9 mouse cellular contexts compared by ENCODE assay signal in the genomic region with DNA sequence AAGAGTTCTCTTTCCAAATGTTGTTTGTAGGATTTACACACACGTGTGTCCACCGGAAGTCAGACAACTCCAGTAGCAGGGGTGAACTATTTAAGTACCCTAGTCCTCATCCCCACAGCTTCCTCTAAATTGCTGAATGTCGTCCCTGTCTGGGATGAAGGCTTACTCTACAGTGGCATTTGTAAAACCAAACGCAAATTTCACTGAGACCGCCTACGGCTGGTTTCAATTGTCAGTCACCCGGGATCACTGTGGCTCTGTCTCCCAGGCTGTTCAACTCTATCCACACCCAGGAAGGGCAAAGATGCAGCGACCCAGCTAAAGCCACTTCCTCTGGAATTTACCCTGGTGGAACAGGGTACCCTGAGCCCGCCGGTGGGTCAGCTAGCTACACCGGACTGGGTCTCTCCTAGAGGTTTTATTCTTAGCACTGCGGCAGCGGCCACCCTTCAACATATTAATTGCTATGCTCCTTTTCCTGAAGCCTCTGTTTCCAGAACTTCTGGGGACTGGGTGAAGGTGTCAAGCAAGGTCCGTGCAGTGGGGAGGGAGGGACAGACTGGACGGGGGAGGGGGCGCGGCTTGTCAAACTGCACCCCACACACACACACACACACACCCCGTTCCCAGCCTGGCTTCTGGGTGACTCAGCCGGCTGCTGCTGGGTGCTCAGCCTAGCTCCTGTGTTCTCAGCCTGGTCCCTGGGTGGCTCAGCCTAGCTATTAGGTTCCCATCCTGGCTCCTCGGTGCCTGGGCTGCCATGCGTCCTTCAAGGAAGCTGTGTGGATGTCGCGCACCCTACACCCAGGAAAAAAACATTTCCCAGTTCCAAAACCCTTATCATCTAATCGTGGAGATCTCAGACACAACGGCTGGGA. TPM values are rescaled to one million over a fixed set of nuclear protein-coding genes. Genes with fewer than 3 reads are reported as not detected.
DNase-seq lines count a peak whose midpoint lies in the region; ATAC-seq and TF ChIP-seq lines count a peak whose summit lies in the region.
"Had no signal": no experiment of that assay in that cellular context is flagged by ENCODE, and none has a peak within 500 bp of the region (broad histone marks: within the 10 kb centered on the region; RNA-seq: fewer than 3 reads in every experiment).

No protein-coding gene starts in this region.

- H3K4me3 ChIP-seq in layer of hippocampus, adult 2 months, result peak overlapping the region; percentile 96
- peak overlapping the region; percentile 76 for H3K4me3 ChIP-seq in lung, embryonic 16.5 days (ENCODE audit: low read length)

- peak overlapping the region; percentile 84 for H3K9ac ChIP-seq in lung, embryonic 16.5 days (ENCODE audit: low read length)

- no peaks in the 10 kb centered on the region for H3K9me3 ChIP-seq in lung, embryonic 16.5 days (ENCODE audit: control insufficient read depth, low read length)

- no peaks in the 10 kb centered on the region; the same call in none of the 2 replicates for H3K27me3 ChIP-seq in lung, embryonic 16.5 days (ENCODE audit: control insufficient read depth, insufficient read depth, low read depth, low read length)

- TF ChIP-seq CTCF in layer of hippocampus, adult 2 months (conservative IDR thresholded peaks at IDR 0.05), result no peak

- 3% methylated on average over 25 of the region's 25 CpGs for WGBS in lung, embryonic 16.5 days

- no peaks in the 10 kb centered on the region; the same call in 1 of the 2 replicates for H3K36me3 ChIP-seq in lung, embryonic 16.5 days (ENCODE audit: control insufficient read depth, insufficient read depth, low read length)

- ATAC-seq in lung, embryonic 16.5 days (ENCODE audit: low read depth), result peak; percentile 61

- peak overlapping the region; percentile 98 for H3K4me2 ChIP-seq in lung, embryonic 16.5 days (ENCODE audit: low read depth, low read length)

- peak overlapping the region; percentile 98 for H3K27ac ChIP-seq in layer of hippocampus, adult 2 months
- H3K27ac ChIP-seq in lung, embryonic 16.5 days (ENCODE audit: low read length), result peak overlapping the region; percentile 82
- H3K27ac ChIP-seq: macrophage had no signal

- peak; percentile 30 to 57 for DNase-seq in lung, adult 18-20 months
- no peak for DNase-seq in lung, postnatal 25 days (ENCODE audit: low spot score)
- DNase-seq in cerebellum, adult 9-10 months, result peak; percentile 21
- peak; percentile 17 to 60 for DNase-seq in frontal cortex, adult 2 months (ENCODE audit: extremely low spot score in 1 of 2, low spot score in 1 of 2)
- peak; percentile 26 to 61 for DNase-seq in layer of hippocampus, adult 2 months (ENCODE audit: low spot score in 2 of 2)
- peak; percentile 59 to 61 for DNase-seq in right cerebral cortex, postnatal 10 days (ENCODE audit: low spot score in 2 of 2)
- DNase-seq in spleen, postnatal 14 days (ENCODE audit: low spot score in 2 of 2), result no peak

- H3K4me1 ChIP-seq in lung, embryonic 16.5 days (replicated peaks; ENCODE audit: control insufficient read depth, insufficient read depth, low read length), result peaks cover 18% of the 10 kb centered on the region

RNA-seq across cellular contexts. Expression of a gene that starts 1.3 kb away (rescaled TPM):
- polyA plus RNA-seq in frontal cortex, adult 2 months (2012; rRNA removed), result 42.5 and 47.8 TPM in 2 replicates
- 100 to 1,000 TPM; 148 to 159 TPM for total RNA-seq in layer of hippocampus, adult 2 months (2021)
- polyA plus RNA-seq in lung, embryonic 16.5 days (2015; fragmentation: Nextera tagmentation; extraction: Ambion mirVana), result 44.3 and 46.4 TPM in 2 replicates
- polyA plus RNA-seq: macrophage had no signal

Comparison
In these comparisons a context has a peak if more than half of its experiments do, and no peak if none do; other contexts are left out.
1. DNase-seq: peak in lung, adult 18-20 months (2 of 2), cerebellum, adult 9-10 months (single experiment), frontal cortex, adult 2 months (2 of 2), layer of hippocampus, adult 2 months (2 of 2) and right cerebral cortex, postnatal 10 days (2 of 2); none in lung, postnatal 25 days (single experiment) and spleen, postnatal 14 days (0 of 2).